Mouse (Mus musculus): ENCODE data around the gene Gpr157. TPM values are rescaled to one million over a fixed set of nuclear protein-coding genes. Genes with fewer than 3 reads are reported as not detected.
"Not testable (repeated sequence)": the region's sequence is repeated elsewhere in the genome, so short reads cannot be mapped to it uniquely, and the experiment has no call there.

Gpr157 gene
- 10 to 100 TPM; 26.7 to 41.1 TPM for total RNA-seq (2021)

- DNase-seq, result peak; percentile 93 to 94
- intact Hi-C loops (cut with DNase I), result no loop called here
These were observed at the start of gene Gpr157 for GRCm38 (mm10) chr4:150087161-150087889. Gene Gpr157, plus strand, starts transcription at chr4:150087365.

GRCm38 (mm10) chr4:150038533-150038932 lies 48.6 kb upstream of the Gpr157 start:
- intact Hi-C loops (cut with DNase I), result loop anchor here (5.0 kb wide), 1 partner anchor 231 kb away; no protein-coding TSS in a partner anchor
- no peak for DNase-seq

DNA sequence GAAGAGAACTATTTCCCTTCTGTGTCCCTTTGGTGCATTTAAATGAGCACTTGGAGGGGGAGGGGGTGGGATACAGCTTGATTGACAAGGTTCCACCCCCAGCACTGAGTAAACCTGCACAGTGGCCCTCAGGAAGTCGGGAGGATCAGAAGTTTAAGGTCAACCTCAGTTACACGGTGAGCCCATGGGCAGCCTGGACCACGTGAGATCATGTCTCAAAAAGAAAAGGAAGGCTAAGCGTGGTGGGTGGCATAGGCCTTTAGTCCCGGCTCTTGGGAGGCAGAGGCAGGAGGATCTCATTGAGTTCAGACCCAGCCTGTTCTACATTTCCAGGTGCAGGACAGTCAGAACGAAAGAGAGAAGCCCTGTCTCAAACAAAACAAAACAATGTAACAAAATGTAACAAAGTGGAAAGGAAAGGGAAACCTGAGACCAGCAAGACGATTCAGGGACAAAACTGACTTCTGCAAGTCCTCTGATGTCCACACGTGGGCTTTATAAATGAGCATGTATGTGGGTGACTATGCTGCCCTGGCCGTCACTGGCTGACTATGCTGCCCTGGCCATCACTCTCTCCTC lies 47.1 kb upstream of the Gpr157 start:
- intact Hi-C loops (cut with DNase I), result no loop called here
- no peak for DNase-seq

DNA sequence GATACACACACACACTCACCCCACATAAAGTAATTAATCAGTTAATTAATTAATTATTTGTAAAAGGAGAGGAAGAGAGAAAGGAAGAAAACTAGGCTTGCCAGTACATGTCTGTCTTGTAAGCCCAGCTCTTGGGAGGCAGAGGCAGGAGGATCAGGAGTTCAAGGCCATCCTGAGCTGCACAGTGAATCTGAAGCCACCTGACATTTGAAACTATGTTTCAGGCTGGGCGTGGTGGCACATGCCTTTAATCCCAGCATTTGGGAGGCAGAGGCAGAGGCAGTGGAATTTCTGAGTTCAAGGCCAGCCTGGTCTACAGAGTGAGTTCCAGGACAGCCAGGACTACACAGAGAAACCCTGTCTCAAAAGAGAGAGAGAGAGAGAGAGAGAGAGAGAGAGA lies 46.3 kb upstream of the Gpr157 start:
- intact Hi-C loops (cut with DNase I); DNase-seq: not testable (repeated sequence)

DNA sequence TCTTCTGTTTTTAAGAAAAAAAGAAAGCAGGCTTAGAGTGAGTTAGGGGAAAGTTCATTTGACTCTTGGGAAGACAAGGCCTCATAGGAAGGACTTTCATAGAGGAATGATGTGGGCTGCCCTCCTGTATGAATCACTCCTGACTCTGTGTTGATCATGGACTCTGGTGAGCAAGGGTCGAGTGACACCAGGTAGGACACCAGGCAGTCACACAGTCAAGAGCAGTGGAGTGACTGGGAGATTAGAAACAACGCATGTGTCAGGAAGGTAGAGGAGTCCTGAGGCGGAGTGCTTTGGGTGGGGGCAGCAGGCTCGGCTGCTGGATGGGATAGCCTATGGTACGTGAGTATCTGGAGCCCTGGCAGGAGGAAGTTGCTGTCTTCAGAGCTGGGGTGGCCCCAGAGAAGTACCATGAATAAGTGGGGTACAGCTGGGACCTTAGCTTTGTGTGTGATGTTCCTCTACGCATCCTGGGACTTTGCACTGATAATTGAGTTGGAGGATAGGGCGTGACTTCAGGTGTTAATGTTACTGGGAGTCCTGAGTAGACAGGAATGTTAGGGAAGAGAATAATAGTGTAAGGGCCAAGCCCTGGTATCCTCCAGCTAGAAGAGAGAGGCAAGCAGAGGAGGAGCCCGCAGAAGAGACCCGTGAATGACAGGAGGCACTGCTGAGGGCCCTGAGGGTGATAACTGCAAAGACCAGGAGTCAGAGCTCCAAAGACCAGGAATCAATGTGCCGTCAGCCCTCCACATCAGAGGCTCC lies 45.6 kb upstream of the Gpr157 start:
- intact Hi-C loops (cut with DNase I), result no loop called here
- DNase-seq, result no peak

DNA sequence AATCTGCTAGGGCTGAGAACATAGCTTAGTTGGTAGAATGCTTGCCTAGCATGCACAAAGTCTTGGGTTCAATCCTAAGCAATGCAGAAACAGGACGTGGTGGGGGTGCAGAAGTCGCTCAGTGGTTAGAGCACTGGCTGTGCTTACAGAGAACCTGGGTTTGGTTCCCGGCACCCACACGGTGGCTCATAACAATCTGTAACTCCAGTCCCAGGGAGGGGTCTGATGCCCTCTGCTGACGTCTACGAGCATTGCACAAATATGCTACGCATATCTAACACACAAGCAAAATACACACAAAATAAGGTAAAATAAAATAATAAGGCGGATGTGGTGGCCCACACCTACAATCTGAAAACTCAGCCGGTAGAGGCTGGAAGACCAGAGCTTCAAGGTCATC lies 43.6 kb upstream of the Gpr157 start:
- intact Hi-C loops (cut with DNase I), result no loop called here
- no peak for DNase-seq

GRCm38 (mm10) chr4:150048038-150048437 lies 39.1 kb upstream of the Gpr157 start:
- intact Hi-C loops (cut with DNase I), result no loop called here
- peak; percentile 56 to 61 for DNase-seq

DNA sequence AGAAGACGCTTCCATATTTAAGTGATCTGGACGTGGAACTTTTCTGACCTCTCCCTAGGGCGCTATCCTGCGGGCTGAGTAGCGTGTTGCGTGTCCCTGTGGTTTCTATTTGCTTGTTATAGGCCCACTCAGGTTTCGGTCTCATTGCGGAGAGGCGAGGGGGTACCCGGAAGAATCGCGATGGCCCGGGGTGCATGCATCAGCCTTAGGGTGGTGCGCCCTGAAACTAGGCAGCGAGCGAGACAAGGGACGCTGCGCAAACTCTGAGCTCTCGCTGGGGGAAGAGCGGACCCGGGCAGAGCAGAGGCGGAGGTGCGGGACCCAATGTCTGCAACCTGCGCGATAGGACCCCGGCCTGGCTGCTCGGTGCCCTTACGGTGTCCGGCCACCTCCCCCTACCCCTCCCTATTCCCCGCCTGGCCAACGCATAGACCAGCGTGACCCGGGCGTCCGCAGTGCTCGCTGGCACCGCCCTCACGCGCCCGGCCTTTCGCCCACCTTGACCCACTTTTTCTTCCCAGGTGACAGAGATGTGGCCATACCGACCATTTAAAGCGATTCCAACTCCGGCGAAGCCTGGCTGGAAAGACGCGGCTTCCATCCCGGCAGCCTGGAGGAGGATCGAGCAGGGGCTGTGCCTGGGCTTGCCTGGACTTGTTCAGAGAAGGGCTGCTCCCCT lies 38.5 kb upstream of the Gpr157 start:
- no peak for DNase-seq
- intact Hi-C loops (cut with DNase I), result no loop called here

- no peak for DNase-seq
- intact Hi-C loops (cut with DNase I), result no loop called here
These were observed 38.0 kb upstream of the Gpr157 start for GRCm38 (mm10) chr4:150049157-150049513.

DNA sequence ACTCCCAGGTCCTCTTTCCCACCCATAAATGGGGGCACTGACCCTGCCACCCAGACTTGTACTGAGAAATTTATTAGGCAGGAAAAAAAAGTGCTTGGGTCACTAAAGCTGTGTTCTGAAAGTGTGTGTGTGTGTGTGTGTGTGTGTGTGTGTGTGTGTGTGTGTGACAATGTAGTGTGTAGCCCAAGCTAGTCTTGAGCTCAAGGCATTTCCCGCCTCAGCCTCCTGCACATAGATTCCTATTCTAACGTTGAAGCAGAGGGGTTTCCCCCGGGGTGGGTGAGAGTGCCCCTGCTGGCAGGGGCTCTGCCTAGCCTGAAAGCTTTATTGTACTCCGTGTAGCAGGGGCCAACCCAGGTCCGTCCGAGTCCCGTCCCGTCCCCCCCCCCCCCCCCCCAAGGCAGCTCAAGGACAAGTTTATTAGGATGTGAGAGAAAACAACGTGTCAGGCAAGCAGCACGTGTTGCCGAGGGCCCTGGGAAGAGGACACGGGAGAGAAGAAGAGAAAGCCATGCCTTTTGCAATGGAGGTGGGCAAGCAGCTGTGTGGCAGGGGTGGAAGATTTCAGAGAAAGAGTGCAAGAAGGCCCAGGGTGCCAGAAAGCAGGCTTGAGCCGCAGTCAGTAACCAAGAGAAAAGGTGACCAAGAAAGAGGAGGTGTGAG lies 37.5 kb upstream of the Gpr157 start:
- DNase-seq, result no peak
- intact Hi-C loops (cut with DNase I), result no loop called here

DNA sequence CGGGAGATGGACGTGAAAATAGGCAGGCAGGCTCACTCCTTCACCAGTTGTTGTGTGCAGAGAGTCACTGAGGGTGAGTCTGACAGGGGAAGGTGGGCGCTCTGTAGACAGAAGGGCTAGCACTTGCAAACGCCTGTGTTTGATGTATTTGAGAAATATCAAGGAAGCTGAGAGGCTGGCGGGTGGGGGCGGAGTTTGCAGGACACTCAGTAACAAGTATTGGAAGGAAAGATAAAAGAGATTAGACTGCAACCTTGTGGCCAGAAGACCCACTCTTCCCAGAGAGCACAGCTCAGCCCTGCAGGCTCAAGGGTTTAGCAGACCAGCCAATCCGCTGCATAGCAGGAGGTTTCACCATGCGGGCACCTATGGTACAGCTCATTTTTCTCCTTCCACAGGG lies 35.7 kb upstream of the Gpr157 start:
- intact Hi-C loops (cut with DNase I), result no loop called here

DNA sequence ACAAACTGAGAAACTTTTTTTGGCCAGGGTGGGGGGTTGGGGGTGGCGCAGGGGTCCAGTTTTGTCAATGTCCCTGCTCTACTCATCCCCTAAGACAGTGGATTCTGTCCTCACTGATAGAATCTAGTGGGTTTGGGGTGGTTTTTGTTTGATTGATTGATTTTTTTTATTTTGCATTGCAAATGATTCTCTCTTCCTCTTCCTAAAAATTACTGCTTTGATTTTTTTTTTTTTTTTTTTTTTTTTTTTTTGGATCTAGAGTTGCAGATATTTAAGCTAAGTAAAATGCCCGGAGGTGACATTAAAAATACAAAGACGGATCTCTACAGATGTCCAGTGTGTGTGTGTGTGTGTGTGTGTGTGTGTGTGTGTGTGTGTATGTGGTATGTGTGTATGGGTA lies 34.8 kb upstream of the Gpr157 start:
- intact Hi-C loops (cut with DNase I), result no loop called here
- DNase-seq, result no peak

More for the DNA sequence above, 35.7 kb upstream of the Gpr157 start:
- DNase-seq, result no peak

DNA sequence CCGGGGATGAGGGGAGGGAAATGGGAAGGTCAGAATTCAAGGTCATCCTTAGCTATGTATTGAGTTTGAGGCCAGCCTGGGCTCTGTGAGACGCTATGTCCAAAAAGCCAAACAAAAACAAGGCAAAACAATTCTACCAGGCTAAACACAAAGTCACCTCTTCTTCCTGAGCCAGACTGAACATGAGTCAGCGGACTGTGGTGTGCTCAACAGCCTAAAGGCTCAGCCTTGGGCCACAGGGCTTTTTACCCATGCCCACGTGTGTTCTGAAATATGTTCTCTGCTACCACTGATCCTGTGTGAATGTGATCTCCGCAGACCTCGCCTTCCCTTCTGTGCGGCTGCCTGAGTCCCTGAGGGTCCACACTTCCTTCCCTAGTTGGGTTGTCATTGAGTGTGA lies 31.0 kb upstream of the Gpr157 start:
- DNase-seq, result no peak
- intact Hi-C loops (cut with DNase I), result no loop called here

- no peak for DNase-seq
- intact Hi-C loops (cut with DNase I), result no loop called here
These were observed 29.4 kb upstream of the Gpr157 start for GRCm38 (mm10) chr4:150057722-150058121.

GRCm38 (mm10) chr4:150059841-150060468 lies 27.2 kb upstream of the Gpr157 start:
- no peak for DNase-seq
- intact Hi-C loops (cut with DNase I), result no loop called here

DNA sequence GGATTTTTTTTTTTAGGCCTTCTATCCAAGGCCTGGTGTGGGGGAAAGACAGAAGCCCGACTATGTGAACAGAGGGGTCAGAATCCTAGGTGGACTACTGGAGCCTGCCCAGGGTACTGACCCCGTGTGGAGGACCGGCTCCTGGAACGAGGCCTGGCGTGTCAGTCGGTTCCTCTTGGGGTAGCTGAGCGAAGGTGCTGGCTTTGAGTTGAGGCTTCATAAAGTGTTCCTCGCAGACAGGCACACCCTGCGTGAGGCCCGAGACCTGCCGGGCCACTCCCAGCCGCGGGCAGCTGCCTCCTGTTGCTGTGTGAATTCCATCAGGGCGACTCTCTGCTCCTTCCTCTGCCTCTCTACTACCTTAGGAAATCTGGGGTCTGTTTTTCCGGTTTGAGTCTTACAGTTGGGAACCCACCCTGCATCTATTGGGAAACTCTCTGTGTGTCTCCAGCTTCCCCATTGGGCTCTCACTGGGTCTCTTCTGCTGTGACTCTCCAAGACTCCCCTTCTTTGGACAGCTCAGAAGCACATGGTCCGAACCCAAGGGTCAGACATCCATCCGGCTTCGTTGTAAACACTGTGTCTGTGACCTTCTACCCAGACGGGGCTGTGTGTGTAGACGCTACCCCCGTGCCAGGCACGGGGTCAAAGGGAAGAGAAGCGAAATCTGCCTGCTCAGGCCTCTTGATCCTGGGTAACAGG lies 26.5 kb upstream of the Gpr157 start:
- intact Hi-C loops (cut with DNase I), result no loop called here

GRCm38 (mm10) chr4:150061432-150062225 lies 25.5 kb upstream of the Gpr157 start:
- intact Hi-C loops (cut with DNase I), result no loop called here
- no peak for DNase-seq

More for the DNA sequence above, 26.5 kb upstream of the Gpr157 start:
- DNase-seq, result no peak

DNA sequence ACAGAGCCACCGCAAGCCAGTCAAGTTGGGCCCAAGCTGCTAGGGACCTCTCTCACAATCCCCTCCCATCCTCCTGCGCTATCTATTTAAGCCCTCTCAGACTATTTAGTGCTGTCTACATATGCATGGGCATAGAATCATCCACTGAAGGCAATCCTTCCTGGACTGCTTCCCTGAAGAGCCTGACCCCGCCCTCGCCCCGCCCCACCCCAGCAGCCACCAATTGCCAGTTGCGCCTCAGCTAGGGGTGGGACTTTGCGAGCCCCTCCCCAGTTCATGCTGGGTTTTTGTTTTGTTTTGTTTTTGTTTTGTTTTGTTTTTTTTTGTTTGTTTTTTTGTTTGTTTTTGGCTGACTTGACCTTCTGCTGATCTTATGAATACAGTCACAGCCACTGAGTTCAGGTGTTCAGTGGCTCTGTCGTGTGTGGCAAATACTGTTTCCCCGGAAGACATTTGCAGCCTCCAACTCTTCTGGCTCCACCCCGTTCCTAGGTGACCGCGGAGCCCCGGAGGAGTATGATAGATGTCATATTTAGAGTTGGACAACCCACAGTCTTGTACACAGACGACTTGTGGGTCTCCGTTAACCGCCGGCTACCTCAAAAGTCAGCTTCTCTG lies 20.4 kb upstream of the Gpr157 start:
- intact Hi-C loops (cut with DNase I), result no loop called here
- no peak for DNase-seq

All from heart, postnatal 36 days (tissue).